Mouse (Mus musculus): ENCODE measurements at regions not wholly inside any gene's neighbourhood (a gene's known extent, or its start where the extent isn't known, plus 50 kb on each side); places are given as distances from the start of the nearest gene placed in this dataset.

- 0 out of 2 replicates have a peak, but pooled peaks have one; percentile 40 for ATAC-seq (ENCODE audit: insufficient number of reproducible peaks, low FRiP score, low TSS enrichment)
These were observed 411.9 kb downstream of the Bcor start for GRCm38 (mm10) chrX:11748278-11748677.

GRCm38 (mm10) chrX:11752513-11752912 lies 407.6 kb downstream of the Bcor start:
- ATAC-seq (ENCODE audit: insufficient number of reproducible peaks, low FRiP score, low TSS enrichment) = no peak

GRCm38 (mm10) chrX:11752973-11753590 lies 407.1 kb downstream of the Bcor start:
- no peak for ATAC-seq (ENCODE audit: insufficient number of reproducible peaks, low FRiP score, low TSS enrichment)

GRCm38 (mm10) chrX:11755046-11755445 lies 405.1 kb downstream of the Bcor start:
- no peak for ATAC-seq (ENCODE audit: insufficient number of reproducible peaks, low FRiP score, low TSS enrichment)

- no peak for ATAC-seq (ENCODE audit: insufficient number of reproducible peaks, low FRiP score, low TSS enrichment)
These were observed 396.6 kb downstream of the Bcor start for GRCm38 (mm10) chrX:11763351-11764082.

- no peak for ATAC-seq (ENCODE audit: insufficient number of reproducible peaks, low FRiP score, low TSS enrichment)
These were observed 383.8 kb downstream of the Bcor start for GRCm38 (mm10) chrX:11776236-11776899.

GRCm38 (mm10) chrX:11795010-11795409 lies 365.1 kb downstream of the Bcor start:
- no peak for ATAC-seq (ENCODE audit: insufficient number of reproducible peaks, low FRiP score, low TSS enrichment)

GRCm38 (mm10) chrX:11797870-11798269 lies 362.3 kb downstream of the Bcor start:
- no peak for ATAC-seq (ENCODE audit: insufficient number of reproducible peaks, low FRiP score, low TSS enrichment)

GRCm38 (mm10) chrX:11798326-11798725 lies 361.8 kb downstream of the Bcor start:
- ATAC-seq (ENCODE audit: insufficient number of reproducible peaks, low FRiP score, low TSS enrichment) = no peak

- ATAC-seq (ENCODE audit: insufficient number of reproducible peaks, low FRiP score, low TSS enrichment) = peak; percentile 86
These were observed 359.7 kb downstream of the Bcor start for GRCm38 (mm10) chrX:11800400-11800941.

GRCm38 (mm10) chrX:11801208-11801607 lies 358.9 kb downstream of the Bcor start:
- no peak for ATAC-seq (ENCODE audit: insufficient number of reproducible peaks, low FRiP score, low TSS enrichment)

GRCm38 (mm10) chrX:11801621-11802020 lies 358.5 kb downstream of the Bcor start:
- no peak for ATAC-seq (ENCODE audit: insufficient number of reproducible peaks, low FRiP score, low TSS enrichment)

- ATAC-seq (ENCODE audit: insufficient number of reproducible peaks, low FRiP score, low TSS enrichment) = no peak
These were observed 357.9 kb downstream of the Bcor start for GRCm38 (mm10) chrX:11802074-11802899.

- ATAC-seq (ENCODE audit: insufficient number of reproducible peaks, low FRiP score, low TSS enrichment) = no peak
These were observed 356.9 kb downstream of the Bcor start for GRCm38 (mm10) chrX:11803239-11803638.

GRCm38 (mm10) chrX:11806896-11807252 lies 353.3 kb downstream of the Bcor start:
- no peak for ATAC-seq (ENCODE audit: insufficient number of reproducible peaks, low FRiP score, low TSS enrichment)

GRCm38 (mm10) chrX:11807253-11807882 lies 352.8 kb downstream of the Bcor start:
- ATAC-seq (ENCODE audit: insufficient number of reproducible peaks, low FRiP score, low TSS enrichment) = peak; percentile 37; the same call in 1 of the 2 replicates

GRCm38 (mm10) chrX:11807883-11808262 lies 352.3 kb downstream of the Bcor start:
- ATAC-seq (ENCODE audit: insufficient number of reproducible peaks, low FRiP score, low TSS enrichment) = no peak

- no peak for ATAC-seq (ENCODE audit: insufficient number of reproducible peaks, low FRiP score, low TSS enrichment)
These were observed 351.2 kb downstream of the Bcor start for GRCm38 (mm10) chrX:11808911-11809310.

- no peak for ATAC-seq (ENCODE audit: insufficient number of reproducible peaks, low FRiP score, low TSS enrichment)
These were observed 345.3 kb downstream of the Bcor start for GRCm38 (mm10) chrX:11814861-11815260.

GRCm38 (mm10) chrX:11815864-11816263 lies 344.3 kb downstream of the Bcor start:
- no peak for ATAC-seq (ENCODE audit: insufficient number of reproducible peaks, low FRiP score, low TSS enrichment)

All from cerebellum, adult (tissue).